17 mouse cellular contexts compared by ENCODE assay signal in genomic region chr1:74060046-74060445, GRCm38 (mm10).
DNase-seq lines count a peak whose midpoint lies in the region; ATAC-seq and TF ChIP-seq lines count a peak whose summit lies in the region.
"Had no signal": no experiment of that assay in that cellular context is flagged by ENCODE, and none has a peak within 500 bp of the region (broad histone marks: within the 10 kb centered on the region; RNA-seq: fewer than 3 reads in every experiment).

No protein-coding gene starts in this region.

- H3K4me2 ChIP-seq in liver, postnatal 0 days (ENCODE audit: low read depth, low read length) = no peak overlapping the region
- no peak overlapping the region for H3K4me2 ChIP-seq in kidney, embryonic 16.5 days (replicated peaks; ENCODE audit: low read depth, low read length)
- no peak overlapping the region for H3K4me2 ChIP-seq in limb, embryonic 14.5 days (replicated peaks; ENCODE audit: low read depth, low read length, severe bottlenecking)
- H3K4me2 ChIP-seq: forebrain, embryonic 12.5 days; liver, embryonic 11.5 days; lung, embryonic 14.5 days; midbrain, embryonic 15.5 days; stomach, embryonic 15.5 days had no signal

- H3K79me2 ChIP-seq in liver, adult 2 months (ENCODE audit: control insufficient read depth, insufficient read depth, low read length) = peaks cover 40% of the 10 kb centered on the region

- no peaks in the 10 kb centered on the region for H3K27me3 ChIP-seq in liver, adult 2 months (ENCODE audit: control insufficient read depth, insufficient read depth, low read length)
- H3K27me3 ChIP-seq in liver, postnatal 0 days (ENCODE audit: insufficient read depth, low read length) = no peaks in the 10 kb centered on the region
- H3K27me3 ChIP-seq in kidney, adult 2 months (replicated peaks; ENCODE audit: control insufficient read depth, insufficient read depth, low read length) = no peaks in the 10 kb centered on the region
- no peaks in the 10 kb centered on the region for H3K27me3 ChIP-seq in kidney, embryonic 16.5 days (ENCODE audit: insufficient read depth, low read length)
- H3K27me3 ChIP-seq in limb, embryonic 14.5 days (ENCODE audit: control insufficient read depth, insufficient read depth, low read length) = no peaks in the 10 kb centered on the region
- H3K27me3 ChIP-seq: forebrain, embryonic 12.5 days; midbrain, embryonic 15.5 days; stomach, embryonic 15.5 days had no signal

- peak overlapping the region; percentile 56 for H3K9ac ChIP-seq in liver, adult 2 months (ENCODE audit: low read depth, low read length)
- H3K9ac ChIP-seq in liver, postnatal 0 days (replicated peaks) = no peak overlapping the region
- H3K9ac ChIP-seq in kidney, embryonic 16.5 days (replicated peaks; ENCODE audit: low read length) = no peak overlapping the region
- H3K9ac ChIP-seq in limb, embryonic 14.5 days (ENCODE audit: low read depth, low read length, severe bottlenecking) = no peak overlapping the region
- H3K9ac ChIP-seq: forebrain, embryonic 12.5 days; lung, embryonic 14.5 days; midbrain, embryonic 15.5 days; stomach, embryonic 15.5 days had no signal

- no peak for TF ChIP-seq POLR2A in liver, adult 2 months (IDR thresholded peaks at IDR 0.05; ENCODE audit: extremely low read depth, insufficient read depth, low read length)
- no peak for TF ChIP-seq POLR2A in kidney, adult 2 months (IDR thresholded peaks at IDR 0.05; ENCODE audit: low read depth, low read length)
- no peak for TF ChIP-seq POLR2A in limb, embryonic 14.5 days (IDR thresholded peaks at IDR 0.05; ENCODE audit: borderline replicate concordance, extremely low read depth, insufficient read depth, insufficient read length)

- peaks cover 3% of the 10 kb centered on the region; the same call in 1 of the 2 replicates for H3K36me3 ChIP-seq in liver, adult 2 months (ENCODE audit: control insufficient read depth, insufficient read depth, low read length)
- H3K36me3 ChIP-seq in liver, postnatal 0 days (replicated peaks; ENCODE audit: insufficient read depth, low read length) = no peaks in the 10 kb centered on the region
- H3K36me3 ChIP-seq in kidney, adult 2 months (ENCODE audit: control insufficient read depth, insufficient read depth, low read length) = no peaks in the 10 kb centered on the region
- no peaks in the 10 kb centered on the region for H3K36me3 ChIP-seq in kidney, embryonic 16.5 days (ENCODE audit: insufficient read depth, low read length)
- peaks cover 6% of the 10 kb centered on the region for H3K36me3 ChIP-seq in limb, embryonic 14.5 days (ENCODE audit: control insufficient read depth, insufficient read depth, low read length)
- H3K36me3 ChIP-seq: forebrain, embryonic 12.5 days; midbrain, embryonic 15.5 days had no signal

- H3K4me1 ChIP-seq in liver, adult 2 months (ENCODE audit: control insufficient read depth, insufficient read depth, low read length) = peaks cover 41% of the 10 kb centered on the region
- peaks cover 21% of the 10 kb centered on the region for H3K4me1 ChIP-seq in liver, postnatal 0 days (ENCODE audit: insufficient read depth)
- H3K4me1 ChIP-seq in kidney, adult 2 months (ENCODE audit: control insufficient read depth, insufficient read depth, low read length) = peaks cover 42% of the 10 kb centered on the region
- peaks cover 29% of the 10 kb centered on the region for H3K4me1 ChIP-seq in kidney, embryonic 16.5 days (ENCODE audit: insufficient read depth, low read length)
- peaks cover 16% of the 10 kb centered on the region for H3K4me1 ChIP-seq in limb, embryonic 14.5 days (ENCODE audit: control insufficient read depth, insufficient read depth, low read length)
- H3K4me1 ChIP-seq: forebrain, embryonic 12.5 days; midbrain, embryonic 15.5 days had no signal

- no peak for DNase-seq in liver, adult 2 months (ENCODE audit: extremely low read depth, low read depth, low spot score)
- DNase-seq in liver, postnatal 0 days = no peak
- DNase-seq in kidney, adult 2 months = peak; percentile 74
- DNase-seq in limb, embryonic 14.5 days (ENCODE audit: low spot score) = no peak
- no peak for DNase-seq in embryo, embryonic 10 days (ENCODE audit: low spot score)
- no peak for DNase-seq in left cerebral cortex, postnatal 14 days (ENCODE audit: low spot score in 2 of 2)
- DNase-seq: cerebellum, adult 9-10 months; gastrocnemius, postnatal 14 days; lung, embryonic 14.5 days; right cerebral cortex, adult 18-20 months had no signal

- H3K27ac ChIP-seq in liver, adult 2 months (replicated peaks; ENCODE audit: insufficient read depth, low read depth, low read length) = peak overlapping the region; percentile 98
- H3K27ac ChIP-seq in liver, postnatal 0 days (ENCODE audit: low read depth) = no peak overlapping the region
- H3K27ac ChIP-seq in kidney, adult 2 months (ENCODE audit: insufficient read depth, low read depth, low read length) = peak overlapping the region; percentile 96
- peak overlapping the region; percentile 77 for H3K27ac ChIP-seq in kidney, embryonic 16.5 days (ENCODE audit: low read length)
- 0 out of 2 replicates have a peak overlapping the region, but pooled peaks have one; percentile 19 for H3K27ac ChIP-seq in limb, embryonic 14.5 days (replicated peaks; ENCODE audit: low read depth, low read length)
- H3K27ac ChIP-seq: forebrain, embryonic 12.5 days; left cerebral cortex, adult 2 months; midbrain, embryonic 15.5 days; stomach, embryonic 15.5 days had no signal

- no peak for TF ChIP-seq CTCF in liver, adult 2 months (IDR thresholded peaks at IDR 0.05; ENCODE audit: low read depth, low read length)
- no peak for TF ChIP-seq CTCF in liver, postnatal 0 days (IDR thresholded peaks at IDR 0.05; ENCODE audit: low read depth)
- TF ChIP-seq CTCF in kidney, adult 2 months (conservative IDR thresholded peaks at IDR 0.05; ENCODE audit: insufficient read depth, insufficient read length, low read depth, low read length) = no peak

- no peak overlapping the region for H3K4me3 ChIP-seq in liver, adult 2 months (ENCODE audit: insufficient read depth, low read depth, low read length)
- no peak overlapping the region for H3K4me3 ChIP-seq in liver, postnatal 0 days (ENCODE audit: low read depth, low read length)
- H3K4me3 ChIP-seq in kidney, adult 2 months (ENCODE audit: insufficient read depth, low read depth, low read length) = peak overlapping the region; percentile 20; the same call in 1 of the 2 replicates
- H3K4me3 ChIP-seq in kidney, embryonic 16.5 days (ENCODE audit: low read length) = no peak overlapping the region
- H3K4me3 ChIP-seq in limb, embryonic 14.5 days (replicated peaks; ENCODE audit: low read length) = no peak overlapping the region
- H3K4me3 ChIP-seq: forebrain, embryonic 12.5 days; left cerebral cortex, adult 2 months; midbrain, embryonic 15.5 days; stomach, embryonic 15.5 days had no signal

- intact Hi-C loops in left cerebral cortex, postnatal 14 days (cut with DNase I) = no loop called here

- 59% methylated on average over 6 of the region's 6 CpGs for WGBS in liver, adult 2 months
- 73% methylated on average over 6 of the region's 6 CpGs for WGBS in liver, postnatal 0 days (ENCODE audit: insufficient replicate concordance)
- 30% methylated on average over 6 of the region's 6 CpGs for WGBS in kidney, adult 2 months
- 56% methylated on average over 6 of the region's 6 CpGs for WGBS in kidney, embryonic 16.5 days
- 72% methylated on average over 6 of the region's 6 CpGs for WGBS in limb, embryonic 14.5 days

- no peak for ATAC-seq in liver, postnatal 0 days
- peak; percentile 71 for ATAC-seq in kidney, embryonic 16.5 days (ENCODE audit: low FRiP score, low TSS enrichment)
- no peak for ATAC-seq in limb, embryonic 14.5 days (ENCODE audit: low FRiP score, low read depth)
- ATAC-seq: inflammation-experienced regulatory T-cells, adult 6 months; midbrain, embryonic 15.5 days had no signal

- no peaks in the 10 kb centered on the region for H3K9me3 ChIP-seq in liver, postnatal 0 days (ENCODE audit: low read length)
- H3K9me3 ChIP-seq in kidney, embryonic 16.5 days (ENCODE audit: low read length) = no peaks in the 10 kb centered on the region
- H3K9me3 ChIP-seq in limb, embryonic 14.5 days (ENCODE audit: control insufficient read depth, low read length) = no peaks in the 10 kb centered on the region
- H3K9me3 ChIP-seq: forebrain, embryonic 12.5 days; midbrain, embryonic 15.5 days; stomach, embryonic 15.5 days had no signal

- TF ChIP-seq EP300 in liver, postnatal 0 days (IDR thresholded peaks at IDR 0.05; ENCODE audit: low read depth) = no peak
